In the genomic region with DNA sequence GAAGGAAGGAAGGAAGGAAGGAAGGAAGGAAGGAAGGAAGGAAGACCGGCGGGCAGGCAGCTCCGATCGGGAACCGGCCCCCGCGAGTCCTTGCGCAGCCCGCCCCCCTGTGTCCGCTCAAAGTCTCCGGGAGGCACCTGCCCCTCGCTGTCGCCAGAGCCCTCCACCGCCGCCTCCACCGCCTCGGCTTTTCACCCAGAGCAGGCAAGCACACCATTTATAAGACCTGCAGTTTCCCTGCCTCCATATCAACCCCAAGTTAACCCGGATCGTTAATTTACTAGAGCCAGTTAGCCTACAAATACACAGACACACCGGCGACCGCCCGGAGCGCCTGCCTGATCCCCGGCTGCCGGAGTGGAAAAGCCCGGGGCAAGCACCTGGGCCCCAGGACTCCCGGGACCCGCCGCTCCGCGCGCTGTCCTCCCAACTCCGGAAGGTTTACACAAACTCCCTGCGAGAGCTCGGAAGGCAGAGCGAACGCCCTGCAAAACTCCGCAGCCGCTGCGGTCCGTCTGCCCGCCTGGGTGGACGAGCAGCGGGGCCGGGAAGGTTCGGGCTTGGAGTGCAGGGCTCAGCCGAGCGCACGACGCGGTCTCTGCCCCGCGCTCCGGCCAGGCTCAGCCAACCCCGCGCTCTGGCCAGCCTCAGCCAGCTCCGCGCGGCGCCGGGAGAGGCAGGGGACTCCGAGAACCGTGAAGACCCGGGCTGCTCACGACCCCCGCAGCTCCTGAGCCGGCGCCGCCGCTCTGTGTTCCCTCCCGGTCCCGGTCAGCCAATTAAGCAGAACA, we compare ENCODE assay signal across 8 mouse cellular contexts. TPM values are rescaled to one million over a fixed set of nuclear protein-coding genes. Genes with fewer than 3 reads are reported as not detected.
A peak's percentile ranks its signal among the peaks of the same experiment; 100 is the strongest.
DNase-seq lines count a peak whose midpoint lies in the region; ATAC-seq and TF ChIP-seq lines count a peak whose summit lies in the region.

No protein-coding gene starts in this region.

- H3K79me2 ChIP-seq in C2C12 (ENCODE audit: control insufficient read depth, insufficient read depth), result no peaks in the 10 kb centered on the region

- no peak for TF ChIP-seq CTCF in C2C12 (IDR thresholded peaks at IDR 0.05; ENCODE audit: control insufficient read depth, insufficient read depth, insufficient read length)
- TF ChIP-seq CTCF in liver, embryonic 14.5 days (IDR thresholded peaks at IDR 0.05; ENCODE audit: low read depth), result peak; percentile 46

- no peaks in the 10 kb centered on the region for H3K36me3 ChIP-seq in C2C12 (ENCODE audit: control insufficient read depth, insufficient read depth)
- H3K36me3 ChIP-seq in embryonic facial prominence, embryonic 12.5 days, result no peaks in the 10 kb centered on the region
- H3K36me3 ChIP-seq in heart, embryonic 10.5 days, result no peaks in the 10 kb centered on the region
- H3K36me3 ChIP-seq in liver, embryonic 14.5 days (replicated peaks; ENCODE audit: control insufficient read depth, insufficient read depth, low read depth), result no peaks in the 10 kb centered on the region
- H3K36me3 ChIP-seq in neural tube, embryonic 12.5 days, result no peaks in the 10 kb centered on the region

- peaks cover 28% of the 10 kb centered on the region for H3K27me3 ChIP-seq in C2C12 (ENCODE audit: control insufficient read depth, insufficient read depth, insufficient read length)
- peaks cover 41% of the 10 kb centered on the region for H3K27me3 ChIP-seq in embryonic facial prominence, embryonic 12.5 days
- no peaks in the 10 kb centered on the region for H3K27me3 ChIP-seq in heart, embryonic 10.5 days (ENCODE audit: insufficient read depth, poor library complexity, severe bottlenecking)
- H3K27me3 ChIP-seq in liver, embryonic 14.5 days (ENCODE audit: control insufficient read depth, insufficient read depth, low read length), result peaks cover 29% of the 10 kb centered on the region
- H3K27me3 ChIP-seq in neural tube, embryonic 12.5 days (replicated peaks), result no peaks in the 10 kb centered on the region

- no peak for TF ChIP-seq EP300 in liver, embryonic 14.5 days (IDR thresholded peaks at IDR 0.05; ENCODE audit: low read depth)

- peak overlapping the region; percentile 98 for H3K4me2 ChIP-seq in embryonic facial prominence, embryonic 12.5 days (replicated peaks)
- peak overlapping the region; percentile 99 for H3K4me2 ChIP-seq in liver, embryonic 14.5 days (ENCODE audit: low read depth)
- H3K4me2 ChIP-seq in neural tube, embryonic 12.5 days (replicated peaks), result peak overlapping the region; percentile 100

- peak overlapping the region; percentile 36 for H3ac ChIP-seq in C2C12 (ENCODE audit: control insufficient read depth, insufficient read length, low read depth)

- peak overlapping the region; percentile 65 for H3K9ac ChIP-seq in embryonic facial prominence, embryonic 12.5 days
- peak overlapping the region; percentile 69 for H3K9ac ChIP-seq in liver, embryonic 14.5 days (replicated peaks)
- H3K9ac ChIP-seq in neural tube, embryonic 12.5 days, result peak overlapping the region; percentile 79

- under 1% methylated on average over 73 of the region's 73 CpGs for WGBS in embryonic facial prominence, embryonic 12.5 days
- under 1% methylated on average over 73 of the region's 73 CpGs for WGBS in heart, embryonic 10.5 days
- under 1% methylated on average over 73 of the region's 73 CpGs for WGBS in liver, embryonic 14.5 days (ENCODE audit: insufficient replicate concordance)
- WGBS in neural tube, embryonic 12.5 days, result under 1% methylated on average over 73 of the region's 73 CpGs

- no peaks in the 10 kb centered on the region for H3K79me3 ChIP-seq in C2C12 (ENCODE audit: low read depth)

- peaks cover 6% of the 10 kb centered on the region; the same call in 1 of the 2 replicates for H3K9me3 ChIP-seq in embryonic facial prominence, embryonic 12.5 days
- peaks cover 3% of the 10 kb centered on the region for H3K9me3 ChIP-seq in heart, embryonic 10.5 days
- peaks cover 4% of the 10 kb centered on the region for H3K9me3 ChIP-seq in liver, embryonic 14.5 days (ENCODE audit: control insufficient read depth, low read length)
- peaks cover 7% of the 10 kb centered on the region; the same call in 1 of the 2 replicates for H3K9me3 ChIP-seq in neural tube, embryonic 12.5 days

- H3K4me1 ChIP-seq in embryonic facial prominence, embryonic 12.5 days, result peaks cover 26% of the 10 kb centered on the region
- H3K4me1 ChIP-seq in heart, embryonic 10.5 days, result peaks cover 27% of the 10 kb centered on the region
- H3K4me1 ChIP-seq in liver, embryonic 14.5 days (replicated peaks; ENCODE audit: control insufficient read depth in 2 of 2, insufficient read depth in 2 of 2, low read length in 1 of 2), result peaks cover 16 to 17% of the 10 kb centered on the region in 2 experiments
- H3K4me1 ChIP-seq in neural tube, embryonic 12.5 days, result peaks cover 28% of the 10 kb centered on the region

- ATAC-seq in embryonic facial prominence, embryonic 12.5 days (ENCODE audit: insufficient number of reproducible peaks, insufficient read depth, low FRiP score, low TSS enrichment), result peak; percentile 70
- peak; percentile 74 for ATAC-seq in liver, embryonic 14.5 days (ENCODE audit: insufficient read depth)
- peak; percentile 79 for ATAC-seq in neural tube, embryonic 12.5 days (ENCODE audit: low FRiP score, low read depth)

- peak overlapping the region; percentile 41 for H3K4me3 ChIP-seq in C2C12 (ENCODE audit: insufficient read depth, poor library complexity, severe bottlenecking)
- peak overlapping the region; percentile 66 for H3K4me3 ChIP-seq in embryonic facial prominence, embryonic 12.5 days
- H3K4me3 ChIP-seq in heart, embryonic 10.5 days, result peak overlapping the region; percentile 91
- H3K4me3 ChIP-seq in liver, embryonic 14.5 days (ENCODE audit: insufficient read depth in 1 of 2, low read depth in 2 of 2, low read length in 2 of 2), result peak overlapping the region; percentile 72 to 88
- H3K4me3 ChIP-seq in neural tube, embryonic 12.5 days, result peak overlapping the region; percentile 80

- peak overlapping the region; percentile 72; the same call in 1 of the 2 replicates for H3K27ac ChIP-seq in embryonic facial prominence, embryonic 12.5 days
- peak overlapping the region; percentile 95 for H3K27ac ChIP-seq in heart, embryonic 10.5 days
- H3K27ac ChIP-seq in liver, embryonic 14.5 days, result peak overlapping the region; percentile 72
- peak overlapping the region; percentile 70 for H3K27ac ChIP-seq in neural tube, embryonic 12.5 days

- peak; percentile 68 for DNase-seq in adrenal gland, postnatal 10 days
- DNase-seq in heart, embryonic 10.5 days (ENCODE audit: low spot score), result peak; percentile 89
- DNase-seq in kidney, adult 8-10 months, result peak; percentile 26 to 44
- no peak for DNase-seq in liver, embryonic 14.5 days (ENCODE audit: low read depth in 3 of 3, low spot score in 3 of 3)
- DNase-seq in testis, postnatal 10 days (ENCODE audit: low spot score), result peak; percentile 78

TF ChIP-seq in C2C12, 6 proteins besides CTCF, POLR2A, EP300 and RAD21:
- no peak for TF ChIP-seq USF1 (IDR thresholded peaks at IDR 0.05; ENCODE audit: low read depth)

RNA-seq across cellular contexts. Expression of a gene that starts 0.7 kb away (rescaled TPM):
- 0.25 TPM for polyA plus RNA-seq in C2C12 (2012; fragmentation: generic; extraction: Trizol)
- 10 to 100 TPM in 1 of 2 experiments, 1 to 10 TPM in 1; 9.2 to 12.7 TPM for total RNA-seq in adrenal gland, postnatal 10 days (2021)
- polyA plus RNA-seq in embryonic facial prominence, embryonic 12.5 days (2016; fragmentation: Nextera tagmentation; extraction: Ambion mirVana), result 4.2 and 5.0 TPM in 2 replicates
- polyA plus RNA-seq in heart, embryonic 10.5 days (2016; fragmentation: Nextera tagmentation; extraction: Ambion mirVana), result 29.4 and 37.5 TPM in 2 replicates
- polyA plus RNA-seq in liver, embryonic 14.5 days (2012; rRNA removed), result 2.2 and 3.7 TPM in 2 replicates
- polyA plus RNA-seq in liver, embryonic 14.5 days (2014; fragmentation: Nextera tagmentation; extraction: Ambion mirVana), result 4.1 and 4.8 TPM in 2 replicates
- polyA plus RNA-seq in neural tube, embryonic 12.5 days (2016; fragmentation: Nextera tagmentation; extraction: Ambion mirVana), result 17.4 and 22.8 TPM in 2 replicates

RNA-seq across cellular contexts. Expression of a gene that starts 33.4 kb away (rescaled TPM):
- polyA plus RNA-seq in C2C12 (2012; fragmentation: generic; extraction: Trizol), result 11.7 TPM
- total RNA-seq in adrenal gland, postnatal 10 days (2021), result 10 to 100 TPM; 38.8 to 58.9 TPM
- polyA plus RNA-seq in embryonic facial prominence, embryonic 12.5 days (2016; fragmentation: Nextera tagmentation; extraction: Ambion mirVana), result 33.4 and 35.8 TPM in 2 replicates
- 27.6 and 29.7 TPM in 2 replicates for polyA plus RNA-seq in heart, embryonic 10.5 days (2016; fragmentation: Nextera tagmentation; extraction: Ambion mirVana)
- polyA plus RNA-seq in liver, embryonic 14.5 days (2012; rRNA removed), result 9.4 and 9.5 TPM in 2 replicates
- polyA plus RNA-seq in liver, embryonic 14.5 days (2014; fragmentation: Nextera tagmentation; extraction: Ambion mirVana), result 9.8 and 12.6 TPM in 2 replicates
- polyA plus RNA-seq in neural tube, embryonic 12.5 days (2016; fragmentation: Nextera tagmentation; extraction: Ambion mirVana), result 30.1 and 30.2 TPM in 2 replicates

Comparison
In these comparisons a context has a peak if more than half of its experiments do, and no peak if none do; other contexts are left out.
1. H3K4me3 ChIP-seq: peak in every context shown above with its lines; median percentile 91 in heart, embryonic 10.5 days; 80 in liver, embryonic 14.5 days; 80 in neural tube, embryonic 12.5 days; 66 in embryonic facial prominence, embryonic 12.5 days; 41 in C2C12.
2. DNase-seq: peak in adrenal gland, postnatal 10 days (single experiment), heart, embryonic 10.5 days (single experiment), kidney, adult 8-10 months (2 of 2) and testis, postnatal 10 days (single experiment); none in liver, embryonic 14.5 days (0 of 3).
3. Peak in every context shown above with its lines, with median percentiles within 50 percentile points of each other: ATAC-seq, H3K27ac ChIP-seq, H3K4me2 ChIP-seq and H3K9ac ChIP-seq.